Mouse (Mus musculus): ENCODE measurements around the gene Bnip1. TPM values are rescaled to one million over a fixed set of nuclear protein-coding genes. Genes with fewer than 3 reads are reported as not detected.

Gene Bnip1
- polyA plus RNA-seq, 1 experiment from 2014 or later = 54.5 TPM

DNA sequence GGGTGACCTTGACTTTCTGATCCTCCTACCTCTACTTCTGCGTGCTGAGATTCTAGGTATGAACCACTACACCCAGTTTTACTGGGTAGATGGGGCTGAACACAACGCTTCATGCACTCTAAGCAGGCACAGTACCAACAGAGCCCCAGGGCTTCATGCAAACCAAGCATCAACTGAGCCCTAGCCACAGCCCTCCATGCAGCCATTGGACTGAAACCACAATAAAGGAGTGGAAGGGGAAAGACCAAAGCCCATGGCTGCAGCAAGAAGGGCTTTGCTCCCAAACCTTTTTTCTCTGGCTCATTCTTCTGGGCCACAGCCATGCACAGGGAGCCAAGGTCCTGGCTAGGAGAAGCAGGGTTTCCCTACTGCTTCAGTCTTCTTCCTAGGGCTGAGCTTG lies 31.7 kb downstream of the Bnip1 start:
- Histone ChIP-seq H3K36me3 (ENCODE audit: control insufficient read depth, insufficient read depth, low read length) (no peaks in the 10 kb centered on the region), H3K9ac (replicated peaks; ENCODE audit: low read length) (no peak overlapping the region), H3K4me2 (ENCODE audit: low read length) (no peak overlapping the region), H3K4me3 (replicated peaks; ENCODE audit: low read depth, low read length) (no peak overlapping the region), H3K27ac (replicated peaks; ENCODE audit: low read depth, low read length) (no peak overlapping the region), H3K9me3 (ENCODE audit: control insufficient read depth, low read length) (no peaks in the 10 kb centered on the region), H3K4me1 (ENCODE audit: control insufficient read depth, insufficient read depth, low read length) (no peaks in the 10 kb centered on the region; the same call in 1 of the 2 replicates), H3K27me3 (ENCODE audit: control insufficient read depth, insufficient read depth, low read length) (no peaks in the 10 kb centered on the region)
- 85% methylated on average over 2 of the region's 2 CpGs for WGBS
- no peak for DNase-seq
- no peak for ATAC-seq (ENCODE audit: low FRiP score, low TSS enrichment)

- Histone ChIP-seq H3K27me3 (ENCODE audit: control insufficient read depth, insufficient read depth, low read length) (no peaks in the 10 kb centered on the region), H3K4me3 (replicated peaks; ENCODE audit: low read depth, low read length) (no peak overlapping the region), H3K27ac (replicated peaks; ENCODE audit: low read depth, low read length) (no peak overlapping the region), H3K9ac (replicated peaks; ENCODE audit: low read length) (no peak overlapping the region), H3K4me1 (ENCODE audit: control insufficient read depth, insufficient read depth, low read length) (no peaks in the 10 kb centered on the region; the same call in 1 of the 2 replicates), H3K36me3 (ENCODE audit: control insufficient read depth, insufficient read depth, low read length) (no peaks in the 10 kb centered on the region), H3K4me2 (ENCODE audit: low read length) (no peak overlapping the region), H3K9me3 (ENCODE audit: control insufficient read depth, low read length) (no peaks in the 10 kb centered on the region)
- WGBS = 86% methylated on average over 9 of the region's 9 CpGs
- DNase-seq = no peak
- no peak for ATAC-seq (ENCODE audit: low FRiP score, low TSS enrichment)
Measured at GRCm38 (mm10) chr17:26813497-26813896, 32.6 kb downstream of the Bnip1 start.

DNA sequence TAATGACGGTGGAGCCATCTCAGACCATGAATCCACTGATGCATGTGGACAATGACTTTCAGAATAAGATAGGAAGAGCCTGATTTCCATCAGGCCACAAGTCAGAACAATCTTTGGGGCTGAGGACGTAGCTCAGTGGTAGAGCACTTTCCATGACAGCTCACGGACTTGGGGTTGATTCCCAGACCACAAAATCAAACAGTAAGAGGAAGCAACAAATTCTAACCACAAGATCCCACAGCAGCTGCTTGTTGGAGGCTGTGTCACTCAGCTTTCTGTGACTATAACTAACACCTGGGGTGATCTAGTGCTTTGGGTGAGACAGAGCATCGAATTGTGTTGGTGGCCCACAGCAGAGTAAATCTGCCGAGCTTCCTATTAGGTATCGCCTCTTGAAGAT lies 35.9 kb downstream of the Bnip1 start:
- Histone ChIP-seq H3K9ac (replicated peaks; ENCODE audit: low read length) (no peak overlapping the region), H3K36me3 (ENCODE audit: control insufficient read depth, insufficient read depth, low read length) (no peaks in the 10 kb centered on the region), H3K4me3 (replicated peaks; ENCODE audit: low read depth, low read length) (no peak overlapping the region), H3K4me2 (ENCODE audit: low read length) (no peak overlapping the region), H3K9me3 (ENCODE audit: control insufficient read depth, low read length) (no peaks in the 10 kb centered on the region), H3K4me1 (ENCODE audit: control insufficient read depth, insufficient read depth, low read length) (no peaks in the 10 kb centered on the region), H3K27ac (replicated peaks; ENCODE audit: low read depth, low read length) (no peak overlapping the region), H3K27me3 (ENCODE audit: control insufficient read depth, insufficient read depth, low read length) (no peaks in the 10 kb centered on the region)
- no peak for ATAC-seq (ENCODE audit: low FRiP score, low TSS enrichment)
- WGBS = 85% methylated on average over 6 of the region's 6 CpGs
- no peak for DNase-seq

DNA sequence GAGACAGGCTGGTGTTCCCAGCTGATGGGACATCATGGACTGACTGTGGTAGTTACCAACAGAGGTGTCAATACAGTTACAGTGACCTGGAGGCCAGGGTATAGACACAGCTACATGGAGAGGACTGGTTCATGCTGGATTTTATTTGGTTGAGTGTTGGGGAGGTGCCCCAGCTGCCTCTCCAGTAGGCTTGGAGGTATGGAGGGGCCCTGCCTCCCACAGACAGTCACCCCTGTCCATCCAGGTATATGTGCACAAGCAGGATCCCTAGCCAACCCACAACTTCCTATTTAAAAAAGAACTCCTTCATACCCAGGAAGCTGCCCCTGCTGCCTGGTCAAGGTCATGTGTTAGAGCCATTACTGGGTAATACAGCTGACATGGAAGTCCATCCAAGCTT lies 36.9 kb downstream of the Bnip1 start:
- H3K27ac ChIP-seq (replicated peaks; ENCODE audit: low read depth, low read length) = no peak overlapping the region
- ATAC-seq (ENCODE audit: low FRiP score, low TSS enrichment) (no peak), DNase-seq (no peak)
- no peaks in the 10 kb centered on the region for H3K9me3 ChIP-seq (ENCODE audit: control insufficient read depth, low read length)
- H3K36me3 ChIP-seq (ENCODE audit: control insufficient read depth, insufficient read depth, low read length) = no peaks in the 10 kb centered on the region
- no peaks in the 10 kb centered on the region for H3K27me3 ChIP-seq (ENCODE audit: control insufficient read depth, insufficient read depth, low read length)
- no peak overlapping the region for H3K9ac ChIP-seq (replicated peaks; ENCODE audit: low read length)
- no peak overlapping the region for H3K4me3 ChIP-seq (replicated peaks; ENCODE audit: low read depth, low read length)
- H3K4me2 ChIP-seq (ENCODE audit: low read length) = no peak overlapping the region
- H3K4me1 ChIP-seq (ENCODE audit: control insufficient read depth, insufficient read depth, low read length) = no peaks in the 10 kb centered on the region

DNA sequence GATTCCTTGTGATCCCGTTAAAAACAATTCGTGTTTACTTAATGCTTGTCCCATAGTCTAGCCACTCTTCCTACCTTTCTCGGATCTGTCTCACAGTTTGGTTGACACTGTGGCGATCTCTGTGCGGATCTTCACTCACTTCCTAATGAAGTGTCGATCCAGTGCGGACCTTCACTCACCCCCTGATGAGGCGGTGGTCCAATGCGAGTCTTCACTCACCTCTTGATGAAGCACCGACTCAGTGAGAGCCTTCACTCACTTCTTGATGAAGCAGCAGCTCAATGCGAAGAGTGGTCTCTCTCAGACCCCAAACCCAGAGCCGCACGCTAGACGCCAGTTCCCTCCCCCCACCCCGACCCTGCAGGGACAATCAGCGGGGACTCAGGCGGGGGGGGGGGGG lies 45.3 kb downstream of the Bnip1 start:
- ATAC-seq (ENCODE audit: low FRiP score, low TSS enrichment) = no peak

GRCm38 (mm10) chr17:26833806-26834205 lies 52.9 kb downstream of the Bnip1 start:
- Histone ChIP-seq H3K27me3 (ENCODE audit: control insufficient read depth, insufficient read depth, low read length) (peaks cover 56% of the 10 kb centered on the region), H3K4me3 (replicated peaks; ENCODE audit: low read depth, low read length) (no peak overlapping the region), H3K27ac (replicated peaks; ENCODE audit: low read depth, low read length) (no peak overlapping the region), H3K9ac (replicated peaks; ENCODE audit: low read length) (no peak overlapping the region), H3K4me1 (ENCODE audit: control insufficient read depth, insufficient read depth, low read length) (no peaks in the 10 kb centered on the region), H3K4me2 (ENCODE audit: low read length) (no peak overlapping the region), H3K36me3 (ENCODE audit: control insufficient read depth, insufficient read depth, low read length) (no peaks in the 10 kb centered on the region), H3K9me3 (ENCODE audit: control insufficient read depth, low read length) (0 out of 2 replicates have a peak, but pooled peaks cover 4% of the 10 kb centered on the region)
- 71% methylated on average over 2 of the region's 2 CpGs for WGBS
- ATAC-seq (ENCODE audit: low FRiP score, low TSS enrichment) (no peak), DNase-seq (no peak)

More for the DNA sequence above, 45.3 kb downstream of the Bnip1 start:
- H3K36me3 ChIP-seq (ENCODE audit: control insufficient read depth, insufficient read depth, low read length) = no peaks in the 10 kb centered on the region
- no peak overlapping the region for H3K27ac ChIP-seq (replicated peaks; ENCODE audit: low read depth, low read length)
- H3K4me1 ChIP-seq (ENCODE audit: control insufficient read depth, insufficient read depth, low read length) = no peaks in the 10 kb centered on the region
- DNase-seq = no peak
- WGBS = 76% methylated on average over 17 of the region's 17 CpGs
- no peaks in the 10 kb centered on the region for H3K27me3 ChIP-seq (ENCODE audit: control insufficient read depth, insufficient read depth, low read length)
- 0 out of 2 replicates have a peak, but pooled peaks cover 4% of the 10 kb centered on the region for H3K9me3 ChIP-seq (ENCODE audit: control insufficient read depth, low read length)
- H3K4me3 ChIP-seq (replicated peaks; ENCODE audit: low read depth, low read length) = no peak overlapping the region
- H3K4me2 ChIP-seq (ENCODE audit: low read length) = no peak overlapping the region
- H3K9ac ChIP-seq (replicated peaks; ENCODE audit: low read length) = no peak overlapping the region

GRCm38 (mm10) chr17:26834302-26834965 lies 53.6 kb downstream of the Bnip1 start:
- DNase-seq = no peak

DNA sequence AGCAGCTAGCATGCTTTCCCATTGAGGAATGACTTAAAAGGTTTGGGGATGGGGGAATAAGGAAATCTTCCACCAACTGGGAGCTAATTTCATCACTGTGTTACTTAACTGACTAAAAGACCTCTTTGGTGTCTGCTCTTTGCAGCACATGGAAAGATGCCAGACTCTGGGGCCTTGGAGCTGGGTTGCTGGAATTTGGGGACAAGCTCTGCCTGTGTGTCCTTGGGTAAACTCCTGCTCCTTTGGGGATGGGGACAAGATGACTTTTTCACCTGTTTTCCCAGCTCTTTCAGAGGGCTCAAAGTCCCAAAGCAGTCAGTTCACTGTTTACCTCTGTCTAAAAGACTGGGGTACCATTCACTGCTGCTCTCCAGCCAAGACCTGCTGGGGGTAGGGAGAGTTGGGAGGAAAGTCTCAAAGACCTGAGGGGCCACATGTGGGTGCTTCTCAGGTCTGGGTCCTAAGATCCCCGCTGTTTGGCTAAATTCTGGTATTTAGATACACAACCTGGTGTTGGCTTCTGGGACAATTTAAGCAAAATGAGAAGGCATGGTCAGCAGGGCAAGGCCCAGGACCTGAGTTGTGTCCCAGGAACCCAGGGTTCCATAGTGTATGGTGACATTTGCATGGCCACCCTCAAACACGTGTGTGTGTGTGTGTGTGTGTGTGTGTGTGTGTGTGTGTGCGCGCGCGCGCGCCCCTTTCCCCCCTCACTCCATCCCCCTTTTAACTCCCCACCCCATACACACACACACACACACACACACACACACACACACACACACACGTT lies 54.3 kb downstream of the Bnip1 start:
- H3K4me2 ChIP-seq (ENCODE audit: low read length) = no peak overlapping the region
- 0 out of 2 replicates have a peak, but pooled peaks cover 4% of the 10 kb centered on the region for H3K9me3 ChIP-seq (ENCODE audit: control insufficient read depth, low read length)
- WGBS = 22% methylated on average over 9 of the region's 9 CpGs
- no peaks in the 10 kb centered on the region for H3K4me1 ChIP-seq (ENCODE audit: control insufficient read depth, insufficient read depth, low read length)
- H3K36me3 ChIP-seq (ENCODE audit: control insufficient read depth, insufficient read depth, low read length) = no peaks in the 10 kb centered on the region
- DNase-seq = no peak
- H3K27me3 ChIP-seq (ENCODE audit: control insufficient read depth, insufficient read depth, low read length) = peaks cover 69% of the 10 kb centered on the region
- H3K9ac ChIP-seq (replicated peaks; ENCODE audit: low read length) = no peak overlapping the region
- no peak overlapping the region for H3K27ac ChIP-seq (replicated peaks; ENCODE audit: low read depth, low read length)
- H3K4me3 ChIP-seq (replicated peaks; ENCODE audit: low read depth, low read length) = no peak overlapping the region
- ATAC-seq (ENCODE audit: low FRiP score, low TSS enrichment) = no peak

More at GRCm38 (mm10) chr17:26834302-26834965, 53.6 kb downstream of the Bnip1 start:
- Histone ChIP-seq H3K9ac (replicated peaks; ENCODE audit: low read length) (no peak overlapping the region), H3K9me3 (ENCODE audit: control insufficient read depth, low read length) (0 out of 2 replicates have a peak, but pooled peaks cover 4% of the 10 kb centered on the region), H3K4me2 (ENCODE audit: low read length) (no peak overlapping the region), H3K27me3 (ENCODE audit: control insufficient read depth, insufficient read depth, low read length) (peaks cover 62% of the 10 kb centered on the region), H3K27ac (replicated peaks; ENCODE audit: low read depth, low read length) (no peak overlapping the region), H3K36me3 (ENCODE audit: control insufficient read depth, insufficient read depth, low read length) (no peaks in the 10 kb centered on the region), H3K4me3 (replicated peaks; ENCODE audit: low read depth, low read length) (no peak overlapping the region), H3K4me1 (ENCODE audit: control insufficient read depth, insufficient read depth, low read length) (no peaks in the 10 kb centered on the region)
- WGBS = 73% methylated on average over 5 of the region's 5 CpGs
- ATAC-seq (ENCODE audit: low FRiP score, low TSS enrichment) = no peak

Data from midbrain, embryonic 14.5 days (tissue).